Mouse (Mus musculus): ENCODE measurements at regions not wholly inside any gene's neighbourhood (a gene's known extent, or its start where the extent isn't known, plus 50 kb on each side); places are given as distances from the start of the nearest gene placed in this dataset.

DNA sequence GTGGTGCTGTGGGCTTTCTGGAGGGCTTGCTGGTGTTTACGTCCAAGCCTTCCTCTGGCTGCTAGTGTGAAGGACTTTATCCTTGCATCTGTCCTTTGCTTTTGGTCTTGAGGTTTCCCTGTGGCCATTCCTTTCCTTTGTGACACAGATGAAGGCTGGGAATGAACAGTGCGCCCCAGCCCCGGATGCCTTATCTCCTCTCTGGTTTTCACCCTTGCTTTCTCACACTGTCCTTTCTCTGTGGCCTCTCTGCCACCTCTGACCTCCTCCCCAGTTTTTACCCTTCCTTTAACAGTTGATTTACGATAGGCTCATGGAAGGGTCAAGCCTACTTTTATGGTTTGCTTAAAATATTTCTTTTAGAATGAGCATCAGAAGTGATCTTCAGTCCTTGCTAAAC, 53.2 kb downstream of the Gas1 start:
- WGBS = 42% methylated on average over 4 of the region's 4 CpGs

DNA sequence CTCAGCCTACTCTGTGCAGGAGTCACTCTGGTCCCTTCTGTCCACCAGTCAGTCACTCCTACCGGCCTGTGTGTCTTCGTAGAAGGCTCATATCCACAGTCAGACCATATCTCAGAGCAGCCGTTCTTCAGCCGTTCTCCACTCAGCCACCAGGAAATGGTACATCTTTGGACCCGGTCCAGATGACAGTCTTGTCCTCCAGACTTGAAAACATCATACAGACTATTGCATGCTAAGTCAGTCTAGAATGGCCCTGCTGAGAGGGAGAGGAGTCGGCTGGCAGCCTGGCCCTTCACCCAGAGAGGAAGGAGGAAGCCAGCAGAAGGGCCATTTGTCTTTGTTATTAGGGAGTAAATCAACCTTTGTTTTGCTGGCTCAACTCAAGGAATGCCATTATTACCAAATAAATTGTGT, 54.0 kb downstream of the Gas1 start:
- H3K9me3 ChIP-seq (ENCODE audit: low read length) = no peaks in the 10 kb centered on the region
- TF ChIP-seq CTCF (IDR thresholded peaks at IDR 0.05) = peak; percentile 23; the same call in 1 of the 2 replicates
- no peak for TF ChIP-seq EP300 (IDR thresholded peaks at IDR 0.05)
- ATAC-seq = no peak
- peak; percentile 32 for DNase-seq (ENCODE audit: low spot score)
- no peak overlapping the region for H3K27ac ChIP-seq (ENCODE audit: low read length)
- no peak overlapping the region for H3K4me3 ChIP-seq (ENCODE audit: low read depth, low read length)
- H3K4me2 ChIP-seq (replicated peaks; ENCODE audit: low read depth, low read length) = no peak overlapping the region
- no peaks in the 10 kb centered on the region for H3K36me3 ChIP-seq (ENCODE audit: insufficient read depth, low read length)
- H3K4me1 ChIP-seq (ENCODE audit: insufficient read depth, low read depth, low read length) = no peaks in the 10 kb centered on the region
- WGBS = 24% methylated on average over 6 of the region's 6 CpGs
- H3K9ac ChIP-seq (replicated peaks; ENCODE audit: low read depth) = no peak overlapping the region
- H3K27me3 ChIP-seq (replicated peaks; ENCODE audit: insufficient read depth, low read length) = no peaks in the 10 kb centered on the region

More for the DNA sequence above, 53.2 kb downstream of the Gas1 start:
- Histone ChIP-seq H3K9me3 (ENCODE audit: low read length) (no peaks in the 10 kb centered on the region), H3K4me2 (replicated peaks; ENCODE audit: low read depth, low read length) (no peak overlapping the region), H3K27me3 (replicated peaks; ENCODE audit: insufficient read depth, low read length) (no peaks in the 10 kb centered on the region), H3K9ac (replicated peaks; ENCODE audit: low read depth) (no peak overlapping the region), H3K4me1 (ENCODE audit: insufficient read depth, low read depth, low read length) (no peaks in the 10 kb centered on the region), H3K27ac (ENCODE audit: low read length) (no peak overlapping the region), H3K36me3 (ENCODE audit: insufficient read depth, low read length) (no peaks in the 10 kb centered on the region), H3K4me3 (ENCODE audit: low read depth, low read length) (no peak overlapping the region)
- no peak for TF ChIP-seq EP300 (IDR thresholded peaks at IDR 0.05)
- TF ChIP-seq CTCF (IDR thresholded peaks at IDR 0.05) = no peak
- DNase-seq (ENCODE audit: low spot score) = no peak
- ATAC-seq = no peak

DNA sequence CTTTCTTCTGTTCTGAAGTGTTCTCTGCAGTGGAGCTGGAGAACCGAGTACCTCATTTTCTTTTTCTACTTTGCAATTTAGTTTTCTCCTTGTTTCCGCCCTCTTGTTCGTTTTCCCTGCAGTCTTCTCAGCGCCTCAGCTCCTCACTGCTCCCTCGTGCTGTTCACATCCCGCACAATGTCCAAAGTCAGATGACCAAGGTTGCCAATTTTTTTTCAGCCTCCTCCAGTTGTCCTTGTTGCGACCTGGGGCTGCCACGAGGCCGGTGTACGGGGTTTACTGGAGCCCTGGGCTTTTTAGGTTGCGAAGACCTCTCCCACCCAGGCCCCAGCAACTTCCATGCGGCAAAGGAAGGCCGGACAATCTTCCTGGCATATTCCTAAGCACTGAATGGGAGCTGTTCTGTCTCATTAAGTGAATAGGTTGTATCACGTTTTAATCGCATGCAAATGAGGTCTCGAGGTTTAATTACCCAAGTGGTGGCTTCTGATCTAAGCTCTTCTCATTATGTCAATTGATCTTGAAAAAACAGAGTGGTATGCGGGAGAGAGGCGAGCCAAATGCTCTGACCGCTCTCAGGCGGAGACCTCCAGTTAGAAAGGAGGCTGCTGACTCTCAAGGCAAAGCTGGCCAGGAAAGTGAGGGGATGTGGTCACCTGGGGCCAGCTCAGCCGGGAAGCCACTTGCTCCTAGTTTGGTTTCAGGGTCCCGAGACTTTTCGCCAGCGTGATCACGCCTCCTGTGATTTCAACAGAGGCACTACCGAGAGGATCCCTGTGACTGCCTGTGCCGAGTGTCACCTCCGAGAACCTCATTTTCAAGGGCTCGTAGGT, 54.6 kb downstream of the Gas1 start:
- H3K27ac ChIP-seq (ENCODE audit: low read length) = no peak overlapping the region
- H3K4me2 ChIP-seq (replicated peaks; ENCODE audit: low read depth, low read length) = no peak overlapping the region
- H3K36me3 ChIP-seq (ENCODE audit: insufficient read depth, low read length) = no peaks in the 10 kb centered on the region
- no peaks in the 10 kb centered on the region for H3K27me3 ChIP-seq (replicated peaks; ENCODE audit: insufficient read depth, low read length)
- H3K9me3 ChIP-seq (ENCODE audit: low read length) = no peaks in the 10 kb centered on the region
- H3K9ac ChIP-seq (replicated peaks; ENCODE audit: low read depth) = no peak overlapping the region
- no peak for TF ChIP-seq CTCF (IDR thresholded peaks at IDR 0.05)
- TF ChIP-seq EP300 (IDR thresholded peaks at IDR 0.05) = no peak
- DNase-seq (ENCODE audit: low spot score) = no peak
- no peak overlapping the region for H3K4me3 ChIP-seq (ENCODE audit: low read depth, low read length)
- no peak for ATAC-seq
- H3K4me1 ChIP-seq (ENCODE audit: insufficient read depth, low read depth, low read length) = no peaks in the 10 kb centered on the region
- WGBS = 55% methylated on average over 29 of the region's 29 CpGs

DNA sequence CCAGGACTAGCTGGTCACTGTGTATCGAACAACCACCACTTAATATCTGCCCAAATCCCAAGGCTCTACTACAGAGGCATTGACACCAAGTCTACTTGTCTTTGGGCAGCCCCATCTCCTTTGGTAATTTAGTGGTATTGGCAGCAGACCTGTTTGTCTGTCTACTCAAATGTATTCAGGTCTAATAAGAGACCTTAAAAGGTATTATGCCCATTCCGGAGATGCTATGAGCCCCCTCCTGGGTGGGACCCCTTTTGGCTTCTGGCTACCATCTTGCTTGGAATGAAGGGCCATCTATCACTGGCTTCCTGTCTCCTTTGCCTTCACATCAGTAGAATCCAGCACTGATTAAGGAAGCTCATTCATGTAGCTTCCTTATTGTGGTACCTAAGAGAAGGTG, 65.7 kb downstream of the Gas1 start:
- 89% methylated on average over 2 of the region's 2 CpGs for WGBS
- no peaks in the 10 kb centered on the region for H3K9me3 ChIP-seq (ENCODE audit: low read length)
- no peak overlapping the region for H3K9ac ChIP-seq (replicated peaks; ENCODE audit: low read depth)
- ATAC-seq = no peak
- DNase-seq (ENCODE audit: low spot score) = no peak
- H3K27me3 ChIP-seq (replicated peaks; ENCODE audit: insufficient read depth, low read length) = no peaks in the 10 kb centered on the region
- H3K4me1 ChIP-seq (ENCODE audit: insufficient read depth, low read depth, low read length) = no peaks in the 10 kb centered on the region
- H3K4me2 ChIP-seq (replicated peaks; ENCODE audit: low read depth, low read length) = no peak overlapping the region
- no peak overlapping the region for H3K4me3 ChIP-seq (ENCODE audit: low read depth, low read length)
- no peaks in the 10 kb centered on the region for H3K36me3 ChIP-seq (ENCODE audit: insufficient read depth, low read length)
- no peak overlapping the region for H3K27ac ChIP-seq (ENCODE audit: low read length)
- no peak for TF ChIP-seq EP300 (IDR thresholded peaks at IDR 0.05)
- TF ChIP-seq CTCF (IDR thresholded peaks at IDR 0.05) = no peak

DNA sequence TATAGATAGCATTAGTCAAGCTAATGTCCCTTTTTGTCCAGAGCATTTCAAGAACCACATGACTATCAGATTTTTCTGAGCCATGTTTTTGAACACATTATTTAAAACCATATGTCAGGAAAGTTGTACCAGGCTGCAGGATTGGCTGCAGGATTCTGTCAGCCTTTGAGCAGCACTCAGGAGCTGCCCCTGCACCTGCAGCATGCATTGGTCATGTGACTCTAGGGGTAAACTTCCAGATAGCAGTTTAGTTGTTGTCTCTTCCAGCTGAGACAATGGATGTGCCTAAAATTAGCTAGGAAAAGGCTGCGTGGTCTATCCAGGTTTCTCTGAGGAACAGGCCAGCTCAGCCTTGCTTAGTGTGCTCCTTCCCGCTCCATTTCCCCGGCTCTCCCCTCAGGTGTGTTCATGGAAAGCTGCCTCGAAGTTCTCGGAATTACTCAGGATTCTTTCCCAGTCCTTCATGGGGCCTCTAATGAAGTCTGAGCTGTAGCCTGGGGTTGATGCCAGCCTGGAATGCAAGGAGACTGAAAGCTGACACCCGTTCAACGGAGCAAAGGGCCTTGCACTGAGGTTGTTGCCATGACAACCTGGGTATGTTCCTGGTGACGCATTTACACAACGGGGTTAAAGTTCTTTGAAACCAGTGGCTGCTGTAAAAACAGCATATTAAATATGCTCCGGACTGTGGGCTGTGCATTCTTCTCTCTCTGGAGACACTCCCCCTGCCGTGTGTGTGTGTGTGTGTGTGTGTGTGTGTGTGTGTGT, 66.9 kb downstream of the Gas1 start:
- peak; percentile 90 for ATAC-seq
- H3K4me3 ChIP-seq (ENCODE audit: low read depth, low read length) = no peak overlapping the region
- TF ChIP-seq CTCF (IDR thresholded peaks at IDR 0.05) = no peak
- no peak for TF ChIP-seq EP300 (IDR thresholded peaks at IDR 0.05)
- no peaks in the 10 kb centered on the region for H3K27me3 ChIP-seq (replicated peaks; ENCODE audit: insufficient read depth, low read length)
- H3K27ac ChIP-seq (ENCODE audit: low read length) = no peak overlapping the region; the same call in 1 of the 2 replicates
- DNase-seq (ENCODE audit: low spot score) = peak; percentile 92
- no peak overlapping the region for H3K9ac ChIP-seq (replicated peaks; ENCODE audit: low read depth)
- H3K4me2 ChIP-seq (replicated peaks; ENCODE audit: low read depth, low read length) = no peak overlapping the region
- 6% methylated on average over 11 of the region's 11 CpGs for WGBS
- H3K36me3 ChIP-seq (ENCODE audit: insufficient read depth, low read length) = no peaks in the 10 kb centered on the region
- H3K9me3 ChIP-seq (ENCODE audit: low read length) = no peaks in the 10 kb centered on the region
- no peaks in the 10 kb centered on the region for H3K4me1 ChIP-seq (ENCODE audit: insufficient read depth, low read depth, low read length)

DNA sequence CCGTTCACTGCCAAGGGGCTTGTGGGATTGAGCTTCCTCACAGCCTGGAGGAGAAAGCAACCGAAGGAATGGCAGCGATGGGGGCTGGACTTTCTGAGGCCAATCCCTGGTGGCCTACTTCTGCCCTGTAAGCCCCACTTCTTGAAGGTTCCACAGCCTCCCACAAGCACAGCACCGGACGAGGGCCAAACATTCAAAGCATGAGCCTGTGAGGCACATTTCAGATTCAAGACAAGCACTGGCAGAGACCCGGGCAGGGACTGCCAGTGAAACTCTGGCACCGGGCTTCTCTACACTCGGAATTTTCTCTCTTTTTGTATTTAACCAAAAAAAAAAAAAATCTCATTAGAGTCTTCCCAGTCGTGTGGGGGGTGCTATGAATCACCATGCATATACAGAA, 71.9 kb downstream of the Gas1 start:
- DNase-seq (ENCODE audit: low spot score) (no peak), ATAC-seq (no peak)
- no peaks in the 10 kb centered on the region for H3K36me3 ChIP-seq (ENCODE audit: insufficient read depth, low read length)
- H3K9ac ChIP-seq (replicated peaks; ENCODE audit: low read depth) = no peak overlapping the region
- 83% methylated on average over 9 of the region's 9 CpGs for WGBS
- no peaks in the 10 kb centered on the region for H3K9me3 ChIP-seq (ENCODE audit: low read length)
- H3K4me2 ChIP-seq (replicated peaks; ENCODE audit: low read depth, low read length) = no peak overlapping the region
- TF ChIP-seq CTCF (IDR thresholded peaks at IDR 0.05) (no peak), EP300 (IDR thresholded peaks at IDR 0.05) (no peak)
- no peaks in the 10 kb centered on the region for H3K4me1 ChIP-seq (ENCODE audit: insufficient read depth, low read depth, low read length)
- no peaks in the 10 kb centered on the region for H3K27me3 ChIP-seq (replicated peaks; ENCODE audit: insufficient read depth, low read length)
- H3K4me3 ChIP-seq (ENCODE audit: low read depth, low read length) = no peak overlapping the region
- no peak overlapping the region for H3K27ac ChIP-seq (ENCODE audit: low read length)
